Mouse (Mus musculus): Measurements from ENCODE around the gene Ccdc28b. TPM values are rescaled to one million over a fixed set of nuclear protein-coding genes. Genes with fewer than 3 reads are reported as not detected.

Ccdc28b gene
- polyA plus RNA-seq, 1 experiment from 2014 or later: 42.7 TPM

Other genes with a start within 250 kb of the Ccdc28b start
- gene Zbtb8a, start 245.8 kb downstream of the Ccdc28b start, polyA plus RNA-seq (2015; fragmentation: Nextera tagmentation; extraction: Ambion mirVana): 13.6 and 14.0 TPM in 2 replicates
- 1.1 and 1.2 TPM in 2 replicates for gene Zbtb8b, start 183.1 kb downstream of the Ccdc28b start, polyA plus RNA-seq (2015; fragmentation: Nextera tagmentation; extraction: Ambion mirVana)
- gene Bsdc1, start 162.4 kb downstream of the Ccdc28b start, polyA plus RNA-seq (2015; fragmentation: Nextera tagmentation; extraction: Ambion mirVana): 24.5 and 24.7 TPM in 2 replicates
- gene Tssk3, start 132.9 kb downstream of the Ccdc28b start, polyA plus RNA-seq (2015; fragmentation: Nextera tagmentation; extraction: Ambion mirVana): not detected in 2 replicates
- gene Fam229a, start 132.8 kb downstream of the Ccdc28b start, polyA plus RNA-seq (2015; fragmentation: Nextera tagmentation; extraction: Ambion mirVana): not detected in 2 replicates
- 289 and 312 TPM in 2 replicates for gene Marcksl1, start 110.4 kb downstream of the Ccdc28b start, polyA plus RNA-seq (2015; fragmentation: Nextera tagmentation; extraction: Ambion mirVana)
- 196 and 207 TPM in 2 replicates for gene Hdac1, start 81.2 kb downstream of the Ccdc28b start, polyA plus RNA-seq (2015; fragmentation: Nextera tagmentation; extraction: Ambion mirVana)
- gene Lck, start 50.3 kb downstream of the Ccdc28b start, polyA plus RNA-seq (2015; fragmentation: Nextera tagmentation; extraction: Ambion mirVana): 6.1 and 7.9 TPM in 2 replicates
- 2.3 and 2.4 TPM in 2 replicates for gene Fam167b, start 45.4 kb downstream of the Ccdc28b start, polyA plus RNA-seq (2015; fragmentation: Nextera tagmentation; extraction: Ambion mirVana)
- gene Eif3i, start 23.3 kb downstream of the Ccdc28b start, polyA plus RNA-seq (2015; fragmentation: Nextera tagmentation; extraction: Ambion mirVana): 255 and 274 TPM in 2 replicates
- 180 and 186 TPM in 2 replicates for gene Tmem234, start 23.3 kb downstream of the Ccdc28b start, polyA plus RNA-seq (2015; fragmentation: Nextera tagmentation; extraction: Ambion mirVana)
- 1.6 and 1.7 TPM in 2 replicates for gene Dcdc2b, start 9.7 kb downstream of the Ccdc28b start, polyA plus RNA-seq (2015; fragmentation: Nextera tagmentation; extraction: Ambion mirVana)
- gene Iqcc, start 4.8 kb downstream of the Ccdc28b start, polyA plus RNA-seq (2015; fragmentation: Nextera tagmentation; extraction: Ambion mirVana): 24.3 and 31.2 TPM in 2 replicates
- gene Txlna, start 17.1 kb upstream of the Ccdc28b start, polyA plus RNA-seq (2015; fragmentation: Nextera tagmentation; extraction: Ambion mirVana): 54.9 and 55.7 TPM in 2 replicates
- gene Kpna6, start 48.8 kb upstream of the Ccdc28b start, polyA plus RNA-seq (2015; fragmentation: Nextera tagmentation; extraction: Ambion mirVana): 14.4 and 15.2 TPM in 2 replicates
- gene Tmem39b, start 72.9 kb upstream of the Ccdc28b start, polyA plus RNA-seq (2015; fragmentation: Nextera tagmentation; extraction: Ambion mirVana): 9.2 and 10.6 TPM in 2 replicates
- 62.2 and 62.6 TPM in 2 replicates for gene Khdrbs1, start 118.4 kb upstream of the Ccdc28b start, polyA plus RNA-seq (2015; fragmentation: Nextera tagmentation; extraction: Ambion mirVana)
- 277 and 289 TPM in 2 replicates for gene Ptp4a2, start 187.3 kb upstream of the Ccdc28b start, polyA plus RNA-seq (2015; fragmentation: Nextera tagmentation; extraction: Ambion mirVana)

All from intestine, embryonic 16.5 days (tissue).